Mouse (Mus musculus): ENCODE data around the gene Cnot1. TPM values are rescaled to one million over a fixed set of nuclear protein-coding genes. Genes with fewer than 3 reads are reported as not detected.

Gene Cnot1
- polyA plus RNA-seq, 1 experiment = 231 TPM

GRCm38 (mm10) chr8:95822699-95823098, 15.4 kb upstream of the Cnot1 start:
- Histone ChIP-seq H3K27ac (ENCODE audit: insufficient read depth, low read depth, low read length) (no peak overlapping the region), H3K4me3 (ENCODE audit: insufficient read depth, low read depth, low read length) (no peak overlapping the region), H3K4me1 (ENCODE audit: control insufficient read depth, insufficient read depth, low read length) (no peaks in the 10 kb centered on the region)
- TF ChIP-seq CTCF (IDR thresholded peaks at IDR 0.05; ENCODE audit: insufficient read depth, low read depth, low read length) = no peak
- TF ChIP-seq POLR2A (IDR thresholded peaks at IDR 0.05; ENCODE audit: insufficient read depth, low read depth, low read length) = no peak
- 82% methylated on average over 3 of the region's 3 CpGs for WGBS

- H3K27ac ChIP-seq (ENCODE audit: insufficient read depth, low read depth, low read length) = no peak overlapping the region
- no peak overlapping the region for H3K4me3 ChIP-seq (ENCODE audit: insufficient read depth, low read depth, low read length)
- TF ChIP-seq CTCF (IDR thresholded peaks at IDR 0.05; ENCODE audit: insufficient read depth, low read depth, low read length) (no peak), POLR2A (IDR thresholded peaks at IDR 0.05; ENCODE audit: insufficient read depth, low read depth, low read length) (no peak)
- no peaks in the 10 kb centered on the region for H3K4me1 ChIP-seq (ENCODE audit: control insufficient read depth, insufficient read depth, low read length)
- 83% methylated on average over 5 of the region's 5 CpGs for WGBS
Measured at GRCm38 (mm10) chr8:95822096-95822495, 14.8 kb upstream of the Cnot1 start.

GRCm38 (mm10) chr8:95821266-95821665, 14.0 kb upstream of the Cnot1 start:
- Histone ChIP-seq H3K4me3 (ENCODE audit: insufficient read depth, low read depth, low read length) (no peak overlapping the region), H3K4me1 (ENCODE audit: control insufficient read depth, insufficient read depth, low read length) (no peaks in the 10 kb centered on the region), H3K27ac (ENCODE audit: insufficient read depth, low read depth, low read length) (no peak overlapping the region)
- WGBS = 90% methylated on average over 6 of the region's 6 CpGs
- TF ChIP-seq POLR2A (IDR thresholded peaks at IDR 0.05; ENCODE audit: insufficient read depth, low read depth, low read length) (no peak), CTCF (IDR thresholded peaks at IDR 0.05; ENCODE audit: insufficient read depth, low read depth, low read length) (no peak)

GRCm38 (mm10) chr8:95818211-95818610, 10.9 kb upstream of the Cnot1 start:
- TF ChIP-seq POLR2A (IDR thresholded peaks at IDR 0.05; ENCODE audit: insufficient read depth, low read depth, low read length) (no peak), CTCF (IDR thresholded peaks at IDR 0.05; ENCODE audit: insufficient read depth, low read depth, low read length) (no peak)
- Histone ChIP-seq H3K4me3 (ENCODE audit: insufficient read depth, low read depth, low read length) (no peak overlapping the region), H3K4me1 (ENCODE audit: control insufficient read depth, insufficient read depth, low read length) (no peaks in the 10 kb centered on the region), H3K27ac (ENCODE audit: insufficient read depth, low read depth, low read length) (no peak overlapping the region)
- 45% methylated on average over 1 of the region's 1 CpGs for WGBS

GRCm38 (mm10) chr8:95817597-95817996, 10.3 kb upstream of the Cnot1 start:
- WGBS = 72% methylated on average over 3 of the region's 3 CpGs
- Histone ChIP-seq H3K4me1 (ENCODE audit: control insufficient read depth, insufficient read depth, low read length) (no peaks in the 10 kb centered on the region), H3K27ac (ENCODE audit: insufficient read depth, low read depth, low read length) (no peak overlapping the region), H3K4me3 (ENCODE audit: insufficient read depth, low read depth, low read length) (no peak overlapping the region)
- TF ChIP-seq POLR2A (IDR thresholded peaks at IDR 0.05; ENCODE audit: insufficient read depth, low read depth, low read length) (no peak), CTCF (IDR thresholded peaks at IDR 0.05; ENCODE audit: insufficient read depth, low read depth, low read length) (no peak)

- 60% methylated on average over 6 of the region's 6 CpGs for WGBS
- Histone ChIP-seq H3K4me3 (ENCODE audit: insufficient read depth, low read depth, low read length) (no peak overlapping the region), H3K4me1 (ENCODE audit: control insufficient read depth, insufficient read depth, low read length) (no peaks in the 10 kb centered on the region), H3K27ac (ENCODE audit: insufficient read depth, low read depth, low read length) (no peak overlapping the region)
- TF ChIP-seq POLR2A (IDR thresholded peaks at IDR 0.05; ENCODE audit: insufficient read depth, low read depth, low read length) = no peak
- no peak for TF ChIP-seq CTCF (IDR thresholded peaks at IDR 0.05; ENCODE audit: insufficient read depth, low read depth, low read length)
Measured at GRCm38 (mm10) chr8:95816044-95816708, 8.9 kb upstream of the Cnot1 start.

- peaks cover 3% of the 10 kb centered on the region for H3K4me1 ChIP-seq (ENCODE audit: control insufficient read depth, insufficient read depth, low read length)
Measured at GRCm38 (mm10) chr8:95810184-95810591, 2.9 kb upstream of the Cnot1 start.

GRCm38 (mm10) chr8:95809116-95809515, 1.9 kb upstream of the Cnot1 start:
- no peak overlapping the region for H3K4me3 ChIP-seq (ENCODE audit: insufficient read depth, low read depth, low read length)
- WGBS = 83% methylated on average over 5 of the region's 5 CpGs
- peaks cover 3% of the 10 kb centered on the region for H3K4me1 ChIP-seq (ENCODE audit: control insufficient read depth, insufficient read depth, low read length)
- no peak overlapping the region for H3K27ac ChIP-seq (ENCODE audit: insufficient read depth, low read depth, low read length)
- TF ChIP-seq CTCF (IDR thresholded peaks at IDR 0.05; ENCODE audit: insufficient read depth, low read depth, low read length) (no peak), POLR2A (IDR thresholded peaks at IDR 0.05; ENCODE audit: insufficient read depth, low read depth, low read length) (no peak)

More at GRCm38 (mm10) chr8:95810184-95810591, 2.9 kb upstream of the Cnot1 start:
- TF ChIP-seq POLR2A (IDR thresholded peaks at IDR 0.05; ENCODE audit: insufficient read depth, low read depth, low read length) = no peak
- TF ChIP-seq CTCF (IDR thresholded peaks at IDR 0.05; ENCODE audit: insufficient read depth, low read depth, low read length) = no peak
- 55% methylated on average over 3 of the region's 3 CpGs for WGBS
- Histone ChIP-seq H3K27ac (ENCODE audit: insufficient read depth, low read depth, low read length) (no peak overlapping the region), H3K4me3 (ENCODE audit: insufficient read depth, low read depth, low read length) (no peak overlapping the region)

- no peak overlapping the region for H3K4me3 ChIP-seq (ENCODE audit: insufficient read depth, low read depth, low read length)
- H3K4me1 ChIP-seq (ENCODE audit: control insufficient read depth, insufficient read depth, low read length) = peaks cover 3% of the 10 kb centered on the region
- WGBS = 88% methylated on average over 4 of the region's 4 CpGs
- no peak overlapping the region for H3K27ac ChIP-seq (ENCODE audit: insufficient read depth, low read depth, low read length)
- TF ChIP-seq POLR2A (IDR thresholded peaks at IDR 0.05; ENCODE audit: insufficient read depth, low read depth, low read length) = no peak
- TF ChIP-seq CTCF (IDR thresholded peaks at IDR 0.05; ENCODE audit: insufficient read depth, low read depth, low read length) = no peak
Measured at GRCm38 (mm10) chr8:95808631-95809030, 1.4 kb upstream of the Cnot1 start.

Measured in olfactory bulb, adult 2 months (tissue).